Mouse (Mus musculus) limb, embryonic 15.5 days (tissue): ENCODE measurements around the gene Pold1. TPM values are rescaled to one million over a fixed set of nuclear protein-coding genes. Genes with fewer than 3 reads are reported as not detected.

Experiments used
- ATAC-seq: fragments of 200-750 bp; cut with Nextera tagmentation; 2 replicates; pipeline ENCODE4 v1.8.0; 2017; ENCODE audit warnings: low read depth, moderate TSS enrichment; ENCODE audit not compliant: insufficient number of reproducible peaks, low FRiP score, low TSS enrichment
- H3K27ac ChIP-seq: fragments of 300-500 bp; sonication (generic); 2 replicates; pipeline ENCODE4 v1.5.1; 2015; ENCODE audit warnings: moderate library complexity, mild to moderate bottlenecking, inconsistent platforms
- H3K27me3 ChIP-seq: fragments of 300-500 bp; sonication (generic); 2 replicates; pipeline ENCODE4 v1.6.1; 2015; ENCODE audit warnings: inconsistent platforms
- H3K36me3 ChIP-seq: fragments of 300-500 bp; sonication (generic); 2 replicates; pipeline ENCODE4 v1.6.1; 2015; ENCODE audit warnings: inconsistent platforms
- H3K4me1 ChIP-seq: fragments of 300-500 bp; sonication (generic); 2 replicates; pipeline ENCODE4 v1.6.1; 2015; ENCODE audit warnings: inconsistent platforms
- H3K4me2 ChIP-seq: fragments of 300-500 bp; sonication (generic); 2 replicates; pipeline ENCODE4 v1.6.1; 2015; ENCODE audit warnings: mild to moderate bottlenecking, inconsistent platforms
- H3K4me3 ChIP-seq: fragments of 300-500 bp; sonication (generic); 2 replicates; pipeline ENCODE4 v1.5.1; 2015; ENCODE audit warnings: mild to moderate bottlenecking, inconsistent platforms
- H3K9ac ChIP-seq: fragments of 300-500 bp; sonication (generic); 2 replicates; pipeline ENCODE4 v1.6.1; 2015; ENCODE audit warnings: inconsistent platforms
- H3K9me3 ChIP-seq: fragments of 300-500 bp; sonication (generic); 2 replicates; pipeline ENCODE4 v1.6.1; 2016; ENCODE audit warnings: inconsistent platforms
- WGBS: fragments of 180-500 bp; shearing (Covaris S2); methylation state at CpG from one replicate; pipeline ENCODE4 v1.1.7; 2015; 5-methylcytosine and 5-hydroxymethylcytosine counted together
- polyA plus RNA-seq: library from polyadenylated mRNA; unstranded; fragments of >200 nt; fragmentation: Nextera tagmentation; extraction: Ambion mirVana; gene quantifications from 2 replicates; pipeline ENCODE4 v1.2.1, GENCODE M21; 2015

Pold1 gene
- polyA plus RNA-seq, result 75.7 and 83.6 TPM in 2 replicates

DNA sequence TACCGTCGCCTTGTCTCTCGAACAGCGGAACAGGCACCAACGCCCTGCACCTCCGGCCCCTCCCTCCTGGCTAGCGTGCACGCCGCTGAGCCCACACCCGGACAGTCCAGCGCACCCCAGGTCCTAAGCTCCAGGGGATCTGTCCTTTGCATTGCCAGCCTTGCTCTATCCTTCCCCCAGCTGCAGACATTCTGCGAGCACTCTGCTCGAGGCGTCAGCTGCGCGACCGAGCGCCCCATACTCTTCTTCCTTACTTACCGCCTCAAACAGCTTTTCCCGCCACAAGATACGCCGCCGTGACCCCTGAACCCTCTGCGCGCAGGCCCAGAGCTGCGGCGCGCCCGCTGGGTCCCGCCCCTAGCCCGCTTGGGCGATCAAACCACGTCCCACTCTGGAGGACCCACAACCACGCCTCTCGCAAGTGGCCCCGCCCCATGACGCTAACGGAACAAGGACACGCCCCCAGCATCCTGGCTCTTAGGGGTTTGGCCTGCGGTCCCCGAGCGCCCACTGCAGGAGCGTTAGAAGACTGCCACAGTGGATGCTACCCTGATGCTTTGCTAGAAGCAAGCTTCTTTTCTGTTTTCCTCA is at the start of gene Pold1:
Pold1 (minus strand) TSS at position 353 of the 591 bp plus-strand sequence.
- WGBS, result under 1% methylated on average over 43 of the region's 43 CpGs
- H3K27me3 ChIP-seq, result no peaks in the 10 kb centered on the region
- H3K4me2 ChIP-seq, result peak within 1 kb of the TSS; percentile 87
- H3K9ac ChIP-seq, result peak within 1 kb of the TSS; percentile 55
- H3K9me3 ChIP-seq, result no peaks in the 10 kb centered on the region
- H3K27ac ChIP-seq, result peak within 1 kb of the TSS; percentile 87
- peak within 1 kb of the TSS; percentile 69 for H3K4me3 ChIP-seq
- peaks cover 40% of the 10 kb centered on the region for H3K36me3 ChIP-seq
- ATAC-seq, result peak; percentile 92
- peaks cover 28% of the 10 kb centered on the region for H3K4me1 ChIP-seq

DNA sequence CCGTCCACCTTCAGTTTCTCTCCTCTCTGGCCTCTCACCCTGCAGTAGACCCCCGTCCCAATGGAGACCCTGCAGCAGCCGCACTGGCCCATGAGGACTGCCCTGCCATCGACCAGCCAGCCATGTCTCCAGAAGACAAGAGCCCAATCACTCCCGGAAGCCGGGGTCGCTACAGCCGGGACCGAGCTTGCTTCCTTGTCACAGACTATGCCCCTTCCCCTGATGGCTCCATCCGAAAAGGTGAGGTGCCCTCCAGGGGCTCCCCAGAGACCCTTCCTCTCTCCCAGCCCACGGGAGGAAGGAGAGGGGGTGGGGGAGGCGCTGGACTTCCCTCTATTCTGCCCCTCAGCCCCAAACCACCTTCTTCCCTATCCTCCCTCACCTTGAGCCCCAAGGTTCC is 49.7 kb upstream of the Pold1 start:
- Histone ChIP-seq H3K9ac (no peak overlapping the region), H3K9me3 (no peaks in the 10 kb centered on the region), H3K27ac (no peak overlapping the region), H3K4me3 (no peak overlapping the region), H3K4me2 (no peak overlapping the region), H3K4me1 (peaks cover 10% of the 10 kb centered on the region; the same call in 1 of the 2 replicates), H3K36me3 (no peaks in the 10 kb centered on the region), H3K27me3 (peaks cover 44% of the 10 kb centered on the region)
- 85% methylated on average over 11 of the region's 12 CpGs for WGBS
- no peak for ATAC-seq

DNA sequence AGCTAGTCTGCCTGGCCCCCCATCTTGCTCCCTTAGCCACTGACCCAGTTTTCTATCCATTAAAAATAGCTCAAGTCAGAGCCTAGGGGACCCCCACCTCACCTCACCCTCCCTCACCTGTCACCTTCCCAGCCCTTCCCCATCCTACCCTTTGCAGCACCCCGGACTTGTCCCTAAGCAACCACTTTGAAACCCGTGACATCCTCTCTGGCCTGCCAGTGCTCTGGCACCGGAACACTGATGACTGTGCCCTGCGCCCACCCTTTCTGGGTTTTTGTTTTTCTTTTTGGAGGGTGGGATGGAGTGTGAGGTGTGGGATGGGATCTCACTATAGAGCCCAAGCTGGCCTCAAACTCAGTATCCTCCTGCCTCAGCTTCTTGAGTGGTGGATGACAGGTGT is 49.0 kb upstream of the Pold1 start:
- Histone ChIP-seq H3K4me1 (peaks cover 12% of the 10 kb centered on the region; the same call in 1 of the 2 replicates), H3K36me3 (no peaks in the 10 kb centered on the region), H3K9ac (no peak overlapping the region), H3K9me3 (no peaks in the 10 kb centered on the region), H3K4me3 (no peak overlapping the region), H3K27ac (no peak overlapping the region), H3K4me2 (no peak overlapping the region), H3K27me3 (peaks cover 44% of the 10 kb centered on the region)
- WGBS, result 85% methylated on average over 4 of the region's 4 CpGs
- no peak for ATAC-seq

DNA sequence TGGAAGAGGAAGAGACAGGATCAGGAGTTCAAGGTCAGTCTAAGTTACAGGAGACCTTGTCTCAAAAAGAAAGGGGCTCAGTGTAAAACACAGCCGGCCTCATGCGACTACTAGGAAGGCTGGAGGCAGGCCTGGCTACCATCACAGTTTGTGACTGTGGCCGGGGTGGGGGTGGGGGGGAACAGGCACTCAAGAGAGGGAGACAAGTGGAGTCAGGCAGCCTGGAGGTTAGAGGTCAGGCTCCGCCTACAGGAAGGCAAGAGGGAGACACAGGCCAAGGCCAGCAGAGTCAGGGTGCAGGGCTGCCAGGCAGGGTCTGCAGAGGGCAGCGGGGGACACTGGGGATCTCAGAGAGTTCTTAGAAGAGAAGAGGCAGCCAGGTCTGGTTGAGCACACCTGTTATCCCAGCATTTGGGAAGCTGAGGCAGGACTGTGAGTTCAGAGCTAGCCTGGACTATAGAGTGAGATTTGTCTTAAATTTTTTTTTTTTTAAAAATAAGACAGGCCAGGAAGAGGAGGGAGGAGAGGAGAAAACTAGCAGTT is 48.4 kb upstream of the Pold1 start:
- no peak overlapping the region for H3K27ac ChIP-seq
- no peak overlapping the region for H3K9ac ChIP-seq
- H3K36me3 ChIP-seq, result no peaks in the 10 kb centered on the region
- H3K4me3 ChIP-seq, result no peak overlapping the region
- H3K9me3 ChIP-seq, result no peaks in the 10 kb centered on the region
- WGBS, result 44% methylated on average over 5 of the region's 5 CpGs
- peaks cover 12% of the 10 kb centered on the region; the same call in 1 of the 2 replicates for H3K4me1 ChIP-seq
- peaks cover 44% of the 10 kb centered on the region for H3K27me3 ChIP-seq
- no peak overlapping the region for H3K4me2 ChIP-seq
- no peak for ATAC-seq

DNA sequence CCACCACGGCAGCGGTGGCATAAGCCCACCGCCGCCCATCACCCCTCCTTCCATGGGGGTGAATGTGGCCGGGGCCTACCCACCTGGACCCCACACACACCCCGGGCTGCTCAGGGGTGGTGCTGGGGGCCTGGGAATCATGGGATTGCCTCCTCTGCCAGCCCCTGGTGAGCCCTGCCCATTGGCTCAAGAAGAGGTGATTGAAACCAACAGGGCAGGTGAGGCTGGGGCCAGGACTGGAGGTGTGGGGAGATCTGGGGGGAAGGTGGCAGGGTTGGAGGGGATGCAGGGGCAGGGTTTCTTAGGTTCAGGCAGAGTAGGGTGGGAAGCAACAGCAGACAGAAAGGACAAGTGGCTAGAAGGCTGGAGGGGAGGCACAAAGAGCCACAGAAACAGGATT is 47.4 kb upstream of the Pold1 start:
- H3K4me3 ChIP-seq, result no peak overlapping the region
- 87% methylated on average over 6 of the region's 6 CpGs for WGBS
- H3K27me3 ChIP-seq, result peaks cover 44% of the 10 kb centered on the region
- no peaks in the 10 kb centered on the region for H3K36me3 ChIP-seq
- no peak for ATAC-seq
- peaks cover 20% of the 10 kb centered on the region for H3K4me1 ChIP-seq
- no peak overlapping the region for H3K9ac ChIP-seq
- no peak overlapping the region for H3K27ac ChIP-seq
- H3K4me2 ChIP-seq, result no peak overlapping the region
- H3K9me3 ChIP-seq, result no peaks in the 10 kb centered on the region

DNA sequence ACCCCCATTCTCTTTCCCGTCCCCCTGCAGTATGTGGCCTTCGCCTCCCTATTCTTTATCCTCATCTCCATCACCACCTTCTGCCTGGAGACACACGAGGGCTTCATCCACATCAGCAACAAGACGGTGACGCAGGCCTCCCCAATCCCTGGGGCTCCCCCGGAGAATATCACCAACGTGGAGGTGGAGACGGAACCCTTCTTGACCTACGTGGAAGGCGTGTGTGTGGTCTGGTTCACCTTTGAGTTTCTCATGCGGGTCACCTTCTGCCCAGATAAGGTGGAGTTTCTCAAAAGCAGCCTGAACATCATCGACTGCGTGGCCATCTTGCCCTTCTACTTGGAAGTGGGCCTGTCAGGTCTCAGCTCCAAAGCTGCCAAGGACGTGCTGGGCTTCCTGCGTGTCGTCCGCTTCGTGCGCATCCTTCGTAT is 46.5 kb upstream of the Pold1 start:
- peaks cover 46% of the 10 kb centered on the region for H3K27me3 ChIP-seq
- 93% methylated on average over 20 of the region's 20 CpGs for WGBS

DNA sequence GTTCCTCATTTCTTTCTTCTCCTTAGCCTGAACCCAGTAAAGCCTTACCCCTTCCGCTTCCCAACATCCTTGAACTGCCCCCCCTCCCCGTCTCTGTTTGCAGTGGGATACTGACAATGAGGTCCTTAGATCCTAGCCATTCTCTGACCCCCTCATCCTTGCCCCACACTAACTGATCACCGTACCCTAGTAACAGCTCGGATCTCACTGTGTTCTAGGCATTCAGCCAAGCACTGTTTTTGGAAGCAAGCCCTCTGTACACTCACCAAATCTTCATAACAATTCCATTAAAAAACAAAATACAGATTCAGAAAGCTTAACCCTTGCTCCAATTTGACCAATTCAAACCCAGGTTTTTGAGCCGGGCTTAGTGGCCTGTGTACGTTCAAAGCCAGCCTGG is 45.6 kb upstream of the Pold1 start:
- WGBS, result 63% methylated on average over 6 of the region's 6 CpGs
- Histone ChIP-seq H3K4me3 (no peak overlapping the region), H3K36me3 (no peaks in the 10 kb centered on the region), H3K4me2 (no peak overlapping the region), H3K9me3 (no peaks in the 10 kb centered on the region), H3K9ac (no peak overlapping the region), H3K27ac (no peak overlapping the region), H3K4me1 (peaks cover 36% of the 10 kb centered on the region), H3K27me3 (peaks cover 48% of the 10 kb centered on the region)
- no peak for ATAC-seq

More for the DNA sequence above, 46.5 kb upstream of the Pold1 start:
- Histone ChIP-seq H3K9ac (no peak overlapping the region), H3K4me3 (no peak overlapping the region), H3K9me3 (no peaks in the 10 kb centered on the region), H3K4me1 (peaks cover 29% of the 10 kb centered on the region), H3K36me3 (no peaks in the 10 kb centered on the region), H3K27ac (no peak overlapping the region), H3K4me2 (no peak overlapping the region)
- no peak for ATAC-seq

DNA sequence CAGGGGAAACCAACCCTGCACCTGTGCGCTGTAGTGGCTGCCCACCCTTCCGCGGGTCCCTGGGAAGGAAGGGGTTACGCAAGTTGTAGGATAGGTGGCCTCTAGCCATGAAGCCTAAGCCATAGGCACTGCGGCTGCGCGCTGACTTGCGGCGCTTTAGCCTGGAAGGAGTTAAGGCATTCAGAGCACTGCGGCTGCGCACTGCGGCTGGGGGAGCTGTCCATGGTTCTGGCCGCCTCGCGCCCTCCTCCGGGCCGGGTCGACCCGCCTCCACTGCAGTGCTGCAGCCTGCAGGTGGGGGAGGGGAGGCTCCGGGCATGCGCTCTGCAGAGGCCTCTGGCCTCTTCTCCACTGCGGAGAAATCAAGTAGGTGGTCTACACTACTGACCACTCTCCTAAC is 45.1 kb upstream of the Pold1 start:
- Histone ChIP-seq H3K4me3 (no peak overlapping the region), H3K9me3 (no peaks in the 10 kb centered on the region), H3K36me3 (no peaks in the 10 kb centered on the region), H3K9ac (no peak overlapping the region), H3K27ac (no peak overlapping the region), H3K4me1 (peaks cover 41% of the 10 kb centered on the region), H3K27me3 (peaks cover 53% of the 10 kb centered on the region), H3K4me2 (peak overlapping the region; percentile 19; the same call in 1 of the 2 replicates)
- ATAC-seq, result no peak
- WGBS, result 1% methylated on average over 22 of the region's 22 CpGs

DNA sequence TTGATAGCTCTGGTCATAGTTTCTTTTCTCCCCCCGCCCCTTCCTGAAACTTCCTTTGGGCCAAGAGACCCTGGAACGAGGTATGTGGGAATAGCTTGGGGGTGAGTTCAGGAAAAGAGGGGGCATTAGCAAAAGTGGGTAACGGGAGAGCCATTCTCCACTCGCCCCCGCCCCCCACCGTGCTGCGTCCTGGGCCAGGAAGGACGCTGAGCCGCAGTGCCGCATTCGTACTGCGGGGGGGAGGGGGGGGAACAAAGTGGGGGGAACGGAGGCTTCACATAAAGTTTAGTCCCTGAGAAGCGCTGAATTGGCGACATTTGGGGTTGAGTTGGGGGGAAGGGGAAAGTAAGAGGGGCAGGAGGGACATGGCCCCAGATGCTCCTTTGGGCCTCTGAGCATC is 44.4 kb upstream of the Pold1 start:
- Histone ChIP-seq H3K9me3 (no peaks in the 10 kb centered on the region), H3K9ac (no peak overlapping the region), H3K4me1 (peaks cover 48% of the 10 kb centered on the region), H3K27ac (no peak overlapping the region), H3K27me3 (peaks cover 61% of the 10 kb centered on the region), H3K4me2 (no peak overlapping the region), H3K4me3 (no peak overlapping the region), H3K36me3 (no peaks in the 10 kb centered on the region)
- no peak for ATAC-seq
- WGBS, result 4% methylated on average over 15 of the region's 15 CpGs

DNA sequence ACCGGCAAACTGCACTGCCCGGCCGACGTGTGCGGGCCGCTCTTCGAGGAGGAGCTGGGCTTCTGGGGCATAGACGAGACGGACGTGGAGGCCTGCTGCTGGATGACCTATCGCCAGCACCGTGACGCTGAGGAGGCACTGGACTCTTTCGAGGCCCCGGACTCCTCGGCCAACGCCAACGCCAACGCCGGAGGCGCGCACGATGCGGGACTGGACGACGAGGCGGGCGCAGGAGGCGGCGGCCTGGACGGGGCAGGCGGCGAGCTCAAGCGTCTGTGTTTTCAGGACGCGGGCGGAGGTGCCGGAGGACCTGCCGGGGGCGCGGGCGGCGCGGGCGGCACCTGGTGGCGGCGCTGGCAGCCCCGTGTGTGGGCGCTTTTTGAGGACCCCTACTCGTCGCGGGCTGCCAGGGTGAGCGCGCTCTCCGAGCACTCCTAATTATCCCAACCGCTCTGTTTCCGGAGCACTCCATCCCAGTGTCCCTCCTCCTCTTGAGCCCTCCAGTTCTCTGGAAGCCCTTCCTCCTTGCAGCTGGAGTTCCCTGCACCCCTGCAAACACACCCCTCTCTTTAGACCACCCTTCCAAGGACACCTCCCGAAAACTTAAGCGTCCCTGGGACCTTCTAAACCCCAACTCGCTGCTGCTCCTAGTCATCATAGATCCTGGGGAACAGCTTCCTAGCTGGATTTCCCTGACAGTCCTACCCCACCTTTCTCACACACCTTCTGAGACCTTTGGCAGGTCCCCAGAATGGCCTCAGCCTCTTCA is 42.9 kb upstream of the Pold1 start:
- ATAC-seq, result no peak
- H3K4me2 ChIP-seq, result peak overlapping the region; percentile 99
- H3K9ac ChIP-seq, result no peak overlapping the region
- H3K4me3 ChIP-seq, result peak overlapping the region; percentile 57
- H3K9me3 ChIP-seq, result no peaks in the 10 kb centered on the region
- no peaks in the 10 kb centered on the region for H3K36me3 ChIP-seq
- WGBS, result under 1% methylated on average over 58 of the region's 60 CpGs
- peaks cover 76% of the 10 kb centered on the region for H3K27me3 ChIP-seq
- peaks cover 53% of the 10 kb centered on the region for H3K4me1 ChIP-seq
- no peak overlapping the region for H3K27ac ChIP-seq

DNA sequence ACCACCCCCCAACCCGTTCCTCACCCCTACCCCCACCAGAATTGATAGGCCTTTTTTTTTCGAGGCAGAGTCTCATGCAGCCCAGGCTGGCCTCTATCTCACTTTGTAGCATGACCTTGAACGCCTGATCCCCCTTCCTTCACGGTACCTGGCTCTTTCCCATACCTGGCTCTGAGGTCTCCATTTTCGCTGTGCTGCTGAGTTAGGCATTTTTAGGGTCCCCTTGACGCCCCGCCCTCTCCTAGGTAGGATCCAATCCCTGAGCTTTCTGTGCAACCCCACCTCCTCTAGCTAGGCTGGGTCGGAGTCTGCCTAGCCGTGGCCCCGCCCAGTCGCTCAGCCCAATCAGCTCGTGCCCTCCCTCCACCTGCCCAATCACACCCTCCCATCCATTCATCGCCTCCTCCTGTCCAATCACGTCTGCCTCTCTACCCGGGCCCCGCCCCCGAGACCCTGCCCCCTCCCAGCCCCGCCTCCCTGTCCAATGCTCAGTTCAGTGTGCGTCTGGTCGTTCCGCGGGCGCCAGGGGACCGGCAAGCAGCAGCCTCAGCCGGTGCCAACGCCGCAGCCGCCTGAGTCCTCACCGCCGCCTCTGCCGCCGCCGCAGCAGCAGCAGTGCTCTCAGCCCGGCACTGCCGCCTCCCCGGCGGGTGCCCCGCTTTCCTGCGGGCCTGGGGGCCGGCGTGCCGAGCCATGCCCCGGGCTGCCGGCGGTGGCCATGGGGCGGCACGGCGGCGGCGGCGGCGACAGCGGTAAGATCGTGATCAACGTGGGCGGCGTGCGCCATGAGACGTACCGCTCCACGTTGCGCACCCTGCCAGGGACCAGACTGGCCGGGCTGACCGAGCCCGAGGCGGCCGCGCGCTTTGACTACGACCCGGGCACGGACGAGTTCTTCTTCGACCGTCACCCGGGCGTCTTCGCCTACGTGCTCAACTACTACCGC is 42.0 kb upstream of the Pold1 start, which contains the start of gene Kcnc3:
Kcnc3 (plus strand) TSS at position 263 of the 946 bp plus-strand sequence.
- Histone ChIP-seq H3K36me3 (no peaks in the 10 kb centered on the region), H3K9ac (peak within 1 kb of the TSS; percentile 37; the same call in 1 of the 2 replicates), H3K9me3 (no peaks in the 10 kb centered on the region), H3K4me2 (peak within 1 kb of the TSS; percentile 99), H3K27ac (no peak within 1 kb of the TSS), H3K27me3 (peaks cover 84% of the 10 kb centered on the region), H3K4me1 (peaks cover 53% of the 10 kb centered on the region), H3K4me3 (peak within 1 kb of the TSS; percentile 57)
- ATAC-seq, result peak; percentile 93
- WGBS, result under 1% methylated on average over 70 of the region's 80 CpGs
